Mouse (Mus musculus) heart, embryonic 14.5 days (tissue): Measurements from ENCODE around the gene Lrp2bp. TPM values are rescaled to one million over a fixed set of nuclear protein-coding genes. Genes with fewer than 3 reads are reported as not detected.

ENCODE experiments used
- ATAC-seq: fragments of 200-750 bp; cut with Nextera tagmentation; 2 replicates; pipeline ENCODE4 v1.8.0; 2017; ENCODE audit warnings: low read depth, moderate TSS enrichment; ENCODE audit not compliant: insufficient number of reproducible peaks, insufficient read depth, low FRiP score
- H3K27ac ChIP-seq, 2 experiments: fragments of 200-500 bp in 1 of 2; fragments of 300-500 bp in 1 of 2; sonication (generic) in 1 of 2; replicated peaks in 1 of 2; 2 replicates each; pipeline ENCODE4 v1.5.1; 2012 to 2014; ENCODE audit warnings: low read depth in 2 of 2, low read length in 2 of 2, control low read depth in 1 of 2, mild to moderate bottlenecking in 1 of 2, mixed read lengths in 1 of 2; ENCODE audit not compliant: control insufficient read depth in 1 of 2, insufficient read depth in 1 of 2
- H3K27me3 ChIP-seq: fragments of 300-500 bp; sonication (generic); 2 replicates; pipeline ENCODE4 v1.6.1; 2014; ENCODE audit warnings: mild to moderate bottlenecking, low read length, control low read depth; ENCODE audit not compliant: control insufficient read depth, insufficient read depth
- H3K36me3 ChIP-seq: fragments of 300-500 bp; sonication (generic); 2 replicates; pipeline ENCODE4 v1.6.1; 2014; ENCODE audit warnings: mild to moderate bottlenecking, control low read depth, low read length, mixed read lengths; ENCODE audit not compliant: control insufficient read depth, insufficient read depth
- H3K4me1 ChIP-seq, 2 experiments: fragments of 200-500 bp in 1 of 2; fragments of 300-500 bp in 1 of 2; sonication (generic) in 1 of 2; 2 replicates each; pipeline ENCODE4 v1.6.1; 2012 to 2014; ENCODE audit warnings: low read length in 2 of 2, control low read depth in 1 of 2, mixed read lengths in 1 of 2; ENCODE audit not compliant: control insufficient read depth in 2 of 2, insufficient read depth in 2 of 2
- H3K4me2 ChIP-seq: fragments of 300-500 bp; sonication (generic); 2 replicates; pipeline ENCODE4 v1.6.1; 2014; ENCODE audit warnings: mild to moderate bottlenecking, low read length
- H3K4me3 ChIP-seq, 2 experiments: fragments of 200-500 bp in 1 of 2; fragments of 300-500 bp in 1 of 2; sonication (generic) in 1 of 2; 2 replicates each; pipeline ENCODE4 v1.5.1; 2012 to 2014; ENCODE audit warnings: low read length in 2 of 2, mild to moderate bottlenecking in 2 of 2, control low read depth in 1 of 2, low read depth in 1 of 2, moderate library complexity in 1 of 2; ENCODE audit not compliant: control insufficient read depth in 1 of 2, insufficient read depth in 1 of 2
- H3K9ac ChIP-seq: fragments of 300-500 bp; sonication (generic); 2 replicates; pipeline ENCODE4 v1.6.1; 2014; ENCODE audit warnings: mild to moderate bottlenecking, low read length
- H3K9me3 ChIP-seq: fragments of 300-500 bp; sonication (generic); 2 replicates; pipeline ENCODE4 v1.6.1; 2016; ENCODE audit warnings: low read length, control low read depth; ENCODE audit not compliant: control insufficient read depth
- WGBS: fragments of 180-500 bp; shearing (Covaris S2); extraction: QIAGEN DNeasy Blood & Tissue Kit; methylation state at CpG from one replicate; pipeline ENCODE4 v1.1.7; 2014; 5-methylcytosine and 5-hydroxymethylcytosine counted together
- polyA plus RNA-seq: library from polyadenylated mRNA; unstranded; fragments of >200 nt; fragmentation: Nextera tagmentation; extraction: Ambion mirVana; gene quantifications from 2 replicates; pipeline ENCODE4 v1.2.1, GENCODE M21; 2014

Lrp2bp gene
- polyA plus RNA-seq, 1 experiment from 2014 or later: 1.3 TPM

DNA sequence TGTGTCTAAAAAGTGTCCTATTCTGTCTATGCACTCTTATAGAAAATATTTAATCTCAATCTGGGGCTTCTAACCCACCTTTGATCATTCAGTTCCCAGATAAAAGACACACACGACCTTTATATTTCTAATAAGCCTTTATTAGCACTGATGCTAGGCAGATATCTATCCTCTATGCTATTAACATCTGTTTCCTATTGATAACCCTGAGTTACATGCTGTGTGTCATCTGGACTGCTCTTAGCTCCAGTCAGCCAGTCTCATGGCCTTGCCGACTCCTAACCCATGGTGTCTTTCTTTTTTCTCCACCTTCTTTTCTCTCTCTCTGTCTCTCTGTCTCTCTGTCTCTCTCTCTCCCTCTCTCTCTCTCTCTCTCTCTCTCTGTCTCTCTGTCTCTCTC is 10.9 kb upstream of the Lrp2bp start:
- Histone ChIP-seq H3K27ac (no peak overlapping the region), H3K4me2 (no peak overlapping the region), H3K9me3 (no peaks in the 10 kb centered on the region), H3K36me3 (peaks cover 71% of the 10 kb centered on the region), H3K9ac (no peak overlapping the region), H3K4me3 (no peak overlapping the region), H3K4me1 (no peaks in the 10 kb centered on the region), H3K27me3 (no peaks in the 10 kb centered on the region)
- ATAC-seq: no peak
- 46% methylated on average over 2 of the region's 2 CpGs for WGBS

DNA sequence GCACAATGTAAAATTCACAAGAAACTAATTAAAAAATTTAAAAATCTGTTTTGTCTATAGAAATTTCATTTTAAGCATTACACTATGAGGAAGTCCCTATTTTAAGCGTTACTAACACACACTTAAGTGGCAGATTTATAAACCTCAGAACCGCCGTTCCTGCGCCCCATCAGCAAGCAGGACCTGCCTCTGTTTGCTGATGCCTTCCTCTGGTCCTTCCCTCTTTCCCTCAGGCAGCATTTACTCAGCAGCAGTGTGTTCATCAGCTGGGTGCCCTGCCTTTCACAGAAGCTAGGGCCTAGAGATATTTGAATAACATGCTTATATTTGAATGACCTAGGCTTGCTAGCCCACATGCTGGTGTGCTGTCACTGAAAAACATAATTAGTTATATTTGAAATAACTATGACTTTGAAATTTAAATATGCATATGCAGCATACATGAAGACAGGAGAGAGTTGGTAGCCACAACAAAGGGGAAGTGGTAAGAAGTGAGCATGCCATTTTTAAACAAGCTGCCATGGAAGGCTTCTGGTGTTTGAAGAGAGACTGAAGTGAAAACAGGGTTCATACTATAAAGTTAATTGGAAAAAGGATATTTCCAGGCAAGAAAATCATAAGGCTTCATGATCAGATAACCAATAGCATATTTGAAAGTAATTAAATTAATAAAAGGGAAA is 8.3 kb upstream of the Lrp2bp start:
- WGBS: 96% methylated on average over 4 of the region's 4 CpGs
- Histone ChIP-seq H3K4me2 (no peak overlapping the region), H3K27me3 (no peaks in the 10 kb centered on the region), H3K4me1 (no peaks in the 10 kb centered on the region), H3K9ac (no peak overlapping the region), H3K4me3 (no peak overlapping the region), H3K27ac (no peak overlapping the region), H3K9me3 (no peaks in the 10 kb centered on the region), H3K36me3 (peaks cover 71% of the 10 kb centered on the region)
- no peak for ATAC-seq

DNA sequence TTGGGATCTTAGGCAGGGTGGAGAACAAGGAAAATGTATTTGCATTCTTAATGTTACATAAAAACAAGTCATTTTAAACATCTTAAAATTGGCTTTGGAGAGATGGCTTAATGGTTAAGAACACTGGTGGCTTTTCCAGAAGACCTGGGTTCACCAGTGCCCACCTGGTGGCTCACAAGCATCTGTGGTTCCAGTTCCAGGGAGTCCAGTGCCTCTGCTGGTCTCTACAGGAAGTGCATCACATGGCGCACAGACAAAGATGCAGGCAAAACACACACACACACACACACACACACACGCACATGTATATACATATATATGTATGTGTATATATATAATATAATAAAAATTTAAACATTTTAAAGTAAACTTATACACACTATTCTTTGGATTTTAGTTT is 5.0 kb upstream of the Lrp2bp start:
- Histone ChIP-seq H3K9me3 (no peaks in the 10 kb centered on the region), H3K4me2 (no peak overlapping the region), H3K4me1 (peaks cover 0 to under 1% of the 10 kb centered on the region in 2 experiments; a peak in 1 of 4 replicates), H3K9ac (no peak overlapping the region), H3K4me3 (no peak overlapping the region), H3K36me3 (peaks cover 71% of the 10 kb centered on the region), H3K27me3 (no peaks in the 10 kb centered on the region), H3K27ac (no peak overlapping the region)
- 92% methylated on average over 2 of the region's 2 CpGs for WGBS
- ATAC-seq: no peak

DNA sequence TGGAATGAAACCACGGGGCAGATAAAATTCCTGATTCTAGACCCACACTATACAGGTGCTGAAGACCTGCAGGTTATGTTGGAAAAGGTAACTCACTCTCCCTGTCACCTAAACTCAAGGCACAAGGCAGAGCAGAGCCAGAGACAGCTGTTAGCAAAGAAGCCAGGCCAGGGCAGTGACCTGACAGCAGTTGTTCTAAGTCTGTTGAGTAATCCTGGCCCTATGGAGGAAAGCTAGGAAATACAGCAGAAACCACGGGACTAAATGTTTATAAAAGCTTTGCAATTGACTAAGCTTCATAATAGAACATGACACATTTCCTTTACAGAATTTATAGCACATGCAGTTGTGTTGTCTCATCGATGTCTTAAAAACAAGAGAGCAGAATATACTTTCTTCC is 3.5 kb upstream of the Lrp2bp start:
- Histone ChIP-seq H3K27ac (no peak overlapping the region), H3K4me1 (peaks cover 3 to 5% of the 10 kb centered on the region in 2 experiments; a peak in 3 of 4 replicates), H3K9ac (no peak overlapping the region), H3K9me3 (no peaks in the 10 kb centered on the region), H3K4me3 (no peak overlapping the region), H3K4me2 (no peak overlapping the region), H3K27me3 (no peaks in the 10 kb centered on the region), H3K36me3 (peaks cover 60% of the 10 kb centered on the region)
- 84% methylated on average over 3 of the region's 3 CpGs for WGBS
- ATAC-seq: no peak

DNA sequence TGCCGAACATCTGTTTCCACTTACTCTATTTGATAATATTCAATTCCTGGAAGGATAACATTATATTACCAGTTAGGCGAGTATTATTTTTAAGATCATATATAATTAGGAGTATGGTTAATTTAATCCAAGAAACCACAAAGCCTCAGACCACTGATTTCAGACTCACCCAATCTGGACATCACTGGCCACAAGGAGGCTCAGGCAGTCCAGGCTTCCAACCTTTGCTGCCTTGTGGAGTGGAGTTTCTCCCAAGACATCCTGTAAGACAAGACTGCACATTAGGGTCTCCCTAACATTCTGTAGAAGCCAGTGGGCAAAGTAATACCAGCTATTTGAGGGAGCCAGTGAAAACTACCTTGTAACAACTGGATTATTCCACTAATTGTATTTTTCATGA is 875 bp upstream of the Lrp2bp start:
- no peak for ATAC-seq
- WGBS: 64% methylated on average over 2 of the region's 2 CpGs
- peak overlapping the region; percentile 87 for H3K4me2 ChIP-seq
- peaks cover 3 to 5% of the 10 kb centered on the region in 2 experiments; a peak in 3 of 4 replicates for H3K4me1 ChIP-seq
- H3K9ac ChIP-seq: no peak overlapping the region
- H3K27me3 ChIP-seq: no peaks in the 10 kb centered on the region
- peak overlapping the region in 1 of 2 experiments; percentile 53; a peak in 1 of 4 replicates for H3K4me3 ChIP-seq
- peaks cover 43% of the 10 kb centered on the region for H3K36me3 ChIP-seq
- H3K27ac ChIP-seq: no peak overlapping the region
- no peaks in the 10 kb centered on the region for H3K9me3 ChIP-seq

DNA sequence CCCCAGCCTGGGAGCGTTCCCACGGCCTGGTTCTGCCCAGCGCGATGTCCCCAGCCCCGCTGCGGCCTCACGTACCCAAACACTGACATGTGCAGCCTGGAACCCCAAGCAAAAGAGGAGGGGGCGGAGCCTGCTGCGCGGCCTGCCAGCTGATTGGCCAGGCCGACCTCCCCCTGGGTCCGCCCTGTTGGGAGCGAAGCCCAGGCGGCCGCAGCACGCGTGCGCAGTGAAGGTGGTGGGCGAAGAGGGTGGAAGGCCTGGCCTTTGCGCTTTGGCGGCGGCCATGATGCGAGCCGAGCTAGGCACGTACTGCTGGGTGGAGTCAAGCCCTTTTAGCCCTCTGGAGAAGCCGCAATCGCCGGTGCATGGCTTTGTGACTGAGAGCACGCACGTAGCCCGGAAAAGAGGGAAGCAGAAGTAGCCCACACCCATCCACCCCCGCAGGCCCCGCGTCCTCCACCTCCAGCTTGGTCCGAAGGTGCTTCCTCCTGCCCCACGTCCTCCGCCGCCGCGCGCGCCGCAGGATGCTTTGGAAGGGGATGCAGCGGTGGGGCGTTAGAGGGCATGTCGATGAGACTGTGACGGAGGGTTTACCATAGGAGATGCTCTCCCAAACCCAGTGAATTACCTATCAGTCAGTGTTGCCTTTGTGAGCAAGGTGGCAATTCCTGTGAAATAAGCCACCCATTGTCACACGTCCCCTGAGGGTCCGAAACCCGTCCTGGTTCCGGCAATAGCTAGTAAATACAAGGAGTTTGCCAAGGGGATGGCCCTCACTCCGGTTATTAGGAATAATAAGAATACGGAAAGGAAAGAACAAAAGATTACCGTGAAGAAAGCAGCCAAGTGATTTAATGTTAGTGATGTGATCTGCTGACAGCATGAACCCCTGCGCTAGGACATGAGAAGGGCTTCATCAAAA is 942 bp downstream of the Lrp2bp start:
- WGBS: 6% methylated on average over 54 of the region's 55 CpGs
- peak; percentile 99 for ATAC-seq
- no peaks in the 10 kb centered on the region for H3K27me3 ChIP-seq

DNA sequence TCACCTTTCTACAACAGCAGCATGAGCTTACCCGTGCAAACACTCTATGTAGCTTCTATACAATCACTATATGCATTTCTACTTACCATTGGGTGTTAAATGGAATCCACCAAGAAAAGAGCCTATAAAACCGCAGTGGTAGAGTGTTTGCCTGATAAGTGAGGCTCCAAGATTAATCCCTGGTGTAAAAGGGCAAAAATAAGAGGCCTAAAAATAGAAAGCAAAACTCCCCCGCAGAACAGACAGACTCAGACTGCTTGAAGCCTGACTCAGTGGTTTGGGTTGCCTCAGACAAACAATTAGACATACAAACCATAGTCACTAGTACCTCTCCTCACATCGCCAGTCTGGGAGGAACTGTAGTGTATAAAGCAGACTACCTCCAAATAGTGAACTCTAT is 6.5 kb downstream of the Lrp2bp start, which contains the start of gene Ankrd37:
Ankrd37 (minus strand) TSS at position 112 of the 400 bp plus-strand sequence.
- H3K4me3 ChIP-seq: no peak within 1 kb of the TSS
- H3K36me3 ChIP-seq: no peaks in the 10 kb centered on the region
- no peak for ATAC-seq
- H3K9ac ChIP-seq: peak within 1 kb of the TSS; percentile 41; the same call in 1 of the 2 replicates
- H3K27ac ChIP-seq: peak within 1 kb of the TSS; percentile 82 to 85
- 20% methylated on average over 4 of the region's 4 CpGs for WGBS
- H3K9me3 ChIP-seq: no peaks in the 10 kb centered on the region
- peaks cover 5 to 18% of the 10 kb centered on the region in 2 experiments for H3K4me1 ChIP-seq
- peak within 1 kb of the TSS; percentile 50 for H3K4me2 ChIP-seq
- H3K27me3 ChIP-seq: no peaks in the 10 kb centered on the region

More for the DNA sequence above, 942 bp downstream of the Lrp2bp start:
- H3K9me3 ChIP-seq: no peaks in the 10 kb centered on the region
- H3K4me3 ChIP-seq: peak overlapping the region; percentile 53 to 64
- peak overlapping the region; percentile 98 to 99 for H3K27ac ChIP-seq
- H3K4me2 ChIP-seq: peak overlapping the region; percentile 87
- peak overlapping the region; percentile 91 for H3K9ac ChIP-seq
- peaks cover 28% of the 10 kb centered on the region for H3K36me3 ChIP-seq
- peaks cover 6% of the 10 kb centered on the region in 2 experiments for H3K4me1 ChIP-seq
